Mouse (Mus musculus) hindlimb bud, embryonic 11.5 days (tissue): ENCODE measurements around the gene Adcy1.

Experiments
- DNase-seq: peaks from one replicate; pipeline ENCODE4 v3.0.0-alpha.2; 2012; ENCODE audit warnings: low read depth, low spot score; ENCODE audit errors: extremely low spot score

Adcy1 gene

DNA sequence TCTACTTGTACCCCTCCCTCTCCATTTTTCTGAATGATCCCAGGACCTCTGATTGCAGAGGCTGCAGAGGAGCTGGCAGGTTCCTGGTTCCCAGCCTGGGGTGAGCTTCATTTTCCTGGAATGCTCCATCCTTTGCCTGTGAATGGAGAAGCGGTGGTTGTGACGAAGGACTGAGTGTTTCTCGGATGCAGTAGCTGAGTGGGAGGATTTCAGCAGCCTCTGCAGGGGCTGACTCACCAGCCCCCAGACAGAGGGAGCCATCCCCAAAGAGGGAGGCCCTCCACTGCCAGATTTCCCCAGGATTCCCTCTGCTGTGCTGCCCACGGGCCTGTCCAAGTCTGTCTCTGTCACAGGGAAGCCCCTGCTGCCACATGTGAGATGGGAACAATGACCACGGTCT lies 71.0 kb downstream of the Adcy1 start:
- DNase-seq, result no peak

- DNase-seq, result no peak
These were observed 72.0 kb downstream of the Adcy1 start for GRCm38 (mm10) chr11:7135301-7135700.

DNA sequence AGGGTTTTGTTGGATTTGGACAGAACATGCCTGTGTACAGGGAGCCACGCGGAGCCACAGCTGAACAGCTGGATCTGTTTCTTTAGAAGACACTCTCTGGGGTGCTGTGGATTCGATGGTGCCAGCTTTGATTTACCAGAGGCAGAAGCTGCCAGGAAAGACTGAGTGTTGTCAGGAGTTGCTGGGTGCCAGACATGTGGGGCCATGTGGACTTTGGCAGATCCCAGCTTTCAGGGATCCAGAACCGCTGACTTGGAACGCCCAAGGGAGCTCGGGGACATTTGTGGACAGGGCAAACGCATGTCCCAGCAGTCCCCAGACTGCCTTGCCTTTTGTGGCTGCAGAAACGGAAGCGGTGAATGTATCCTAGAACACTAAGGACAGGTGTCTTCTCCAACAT lies 72.5 kb downstream of the Adcy1 start:
- DNase-seq, result no peak

DNA sequence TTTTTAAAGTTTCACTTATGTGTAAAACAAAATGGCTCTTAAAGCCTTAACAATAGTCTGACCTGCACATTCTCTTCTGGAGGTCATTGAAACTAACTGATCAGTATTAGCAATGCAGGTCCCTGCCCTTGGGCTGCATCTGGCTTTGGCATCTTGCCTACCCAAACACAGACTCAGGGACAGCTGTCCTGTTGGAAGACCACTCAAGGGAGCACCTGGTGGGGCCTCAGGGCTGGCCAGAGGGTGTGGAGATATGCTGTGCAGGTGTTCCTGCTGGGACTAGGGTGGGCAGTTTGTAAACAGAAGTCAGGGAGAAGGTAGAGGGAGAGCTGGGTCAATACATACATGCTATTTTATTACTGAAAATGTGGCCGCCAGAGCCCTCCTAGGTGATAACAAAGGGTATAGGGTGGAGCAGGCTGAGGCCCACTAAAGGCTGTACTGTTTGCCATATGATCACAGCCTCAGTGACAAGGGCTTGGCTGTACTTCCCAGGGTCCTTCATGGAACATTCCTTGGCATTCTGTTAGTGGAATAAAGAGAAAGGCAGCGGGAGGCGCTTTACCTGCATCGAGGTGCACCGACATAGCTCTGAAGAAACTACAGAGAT lies 73.1 kb downstream of the Adcy1 start:
- DNase-seq, result no peak

DNA sequence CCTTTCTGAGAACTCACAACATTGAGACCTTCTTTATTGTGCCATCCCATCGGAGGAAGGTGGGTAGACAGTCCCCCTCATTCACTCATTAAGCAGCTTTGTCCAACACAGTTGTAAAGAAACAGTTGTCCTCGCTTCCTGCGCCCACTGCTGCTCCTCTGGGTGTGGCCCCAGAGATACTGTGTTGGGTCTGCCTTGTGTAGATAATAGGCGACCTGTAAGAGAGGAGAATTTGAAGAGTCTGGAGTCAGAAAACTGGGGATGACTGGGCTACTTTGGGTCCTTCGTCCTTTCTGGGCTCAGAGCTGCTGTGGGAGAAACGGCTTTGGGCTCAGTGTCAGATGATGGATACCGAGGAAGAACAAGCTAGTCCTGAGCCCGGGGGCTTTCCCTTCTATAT lies 75.1 kb downstream of the Adcy1 start:
- DNase-seq, result no peak

DNA sequence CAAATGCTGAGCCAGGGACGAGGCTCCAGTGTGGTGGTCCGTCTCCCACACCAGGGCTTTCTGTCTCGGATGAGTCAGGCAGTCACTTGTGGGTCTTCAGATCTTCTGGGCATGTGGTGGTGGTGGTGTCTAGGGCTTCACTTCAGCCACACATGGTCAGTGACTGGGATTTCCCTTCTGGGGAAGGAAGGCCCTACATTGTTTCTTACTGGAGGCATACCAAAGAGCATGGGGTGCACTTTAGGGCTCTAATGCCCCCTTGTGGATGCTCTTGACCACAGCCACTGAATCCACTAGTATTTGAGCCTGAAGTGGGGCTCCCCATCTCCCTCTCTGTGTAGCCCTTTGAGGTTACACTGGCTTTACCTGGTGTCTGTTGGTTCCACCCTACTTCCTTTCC lies 77.2 kb downstream of the Adcy1 start:
- DNase-seq, result no peak

DNA sequence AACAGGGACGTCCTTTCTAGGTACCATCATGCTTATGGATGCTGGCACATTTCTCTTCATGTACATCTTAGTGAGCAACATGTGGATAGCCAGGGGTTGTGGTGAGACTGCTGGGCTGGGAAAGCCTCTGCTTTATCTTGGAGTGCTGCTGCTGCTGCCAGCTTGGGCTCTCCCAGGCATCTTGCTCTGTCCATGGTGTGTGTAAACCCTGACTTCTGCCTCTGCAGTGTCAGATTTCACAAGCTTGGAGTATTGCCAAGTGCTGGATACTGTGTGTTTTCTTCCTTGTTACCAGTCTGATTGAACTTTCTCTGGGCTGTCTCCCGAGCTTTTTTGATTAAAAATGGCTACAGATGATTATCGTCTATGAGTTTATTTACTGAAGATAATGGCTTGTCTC lies 79.4 kb downstream of the Adcy1 start:
- DNase-seq, result peak; percentile 26

GRCm38 (mm10) chr11:7144369-7144768 lies 81.1 kb downstream of the Adcy1 start:
- DNase-seq, result no peak

- DNase-seq, result no peak
These were observed 81.9 kb downstream of the Adcy1 start for GRCm38 (mm10) chr11:7145221-7145620.

DNA sequence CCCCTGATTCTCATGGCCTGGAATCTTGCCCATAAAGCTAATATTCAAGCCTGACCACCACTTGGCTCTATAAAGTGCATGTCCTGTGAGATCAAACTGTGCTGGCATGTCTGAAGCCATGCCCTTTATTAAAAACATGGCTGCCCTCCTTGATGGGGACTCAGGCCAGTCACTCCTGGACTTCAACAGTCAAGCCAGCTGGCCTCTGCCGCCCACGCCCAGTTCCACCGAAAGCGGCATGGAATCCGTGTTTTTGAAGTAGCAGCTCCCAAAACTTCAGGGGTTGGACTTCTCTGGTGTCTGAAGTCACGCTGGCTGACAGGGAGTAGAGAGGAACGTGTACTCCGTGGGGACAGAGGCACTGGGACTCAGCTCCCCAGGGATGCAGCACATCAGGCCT lies 84.2 kb downstream of the Adcy1 start:
- DNase-seq, result no peak

DNA sequence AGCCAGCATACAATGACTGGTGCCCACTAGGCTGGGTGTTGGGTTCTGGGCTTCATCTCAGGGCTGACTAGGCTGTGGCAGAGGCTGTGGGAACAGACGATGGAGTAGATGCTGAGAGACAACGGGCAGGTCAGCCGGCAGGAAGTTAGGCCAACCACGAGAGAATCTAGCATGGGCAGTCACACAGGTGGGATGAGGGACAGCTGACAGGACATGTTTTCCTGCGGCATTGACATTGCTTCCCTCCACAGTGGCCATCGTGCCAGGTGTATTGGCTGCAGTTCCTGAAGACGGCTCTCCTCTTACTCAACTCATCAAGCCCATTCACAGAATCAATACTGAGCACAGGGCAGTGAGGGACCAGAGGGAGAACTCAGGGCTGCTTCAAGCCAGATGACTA lies 84.7 kb downstream of the Adcy1 start:
- no peak for DNase-seq

DNA sequence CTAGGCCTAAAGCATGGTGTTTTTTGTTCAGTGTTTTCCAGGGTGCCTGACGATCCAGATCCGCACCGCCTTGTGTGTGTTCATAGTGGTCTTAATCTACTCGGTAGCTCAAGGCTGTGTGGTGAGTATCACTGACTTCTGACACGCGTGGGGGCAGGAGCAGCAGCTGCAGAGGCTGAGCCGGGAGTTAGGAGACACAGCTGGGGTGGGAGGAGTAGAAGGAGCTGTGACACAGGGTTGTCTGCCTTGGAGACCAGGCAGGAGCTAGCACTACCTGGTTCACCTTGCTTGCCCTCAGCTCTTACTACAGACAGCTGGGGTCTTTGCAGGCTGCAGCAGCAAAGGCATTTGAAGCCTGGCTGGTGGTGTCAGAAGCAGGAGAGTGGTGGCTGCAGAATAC lies 86.2 kb downstream of the Adcy1 start:
- DNase-seq, result no peak

DNA sequence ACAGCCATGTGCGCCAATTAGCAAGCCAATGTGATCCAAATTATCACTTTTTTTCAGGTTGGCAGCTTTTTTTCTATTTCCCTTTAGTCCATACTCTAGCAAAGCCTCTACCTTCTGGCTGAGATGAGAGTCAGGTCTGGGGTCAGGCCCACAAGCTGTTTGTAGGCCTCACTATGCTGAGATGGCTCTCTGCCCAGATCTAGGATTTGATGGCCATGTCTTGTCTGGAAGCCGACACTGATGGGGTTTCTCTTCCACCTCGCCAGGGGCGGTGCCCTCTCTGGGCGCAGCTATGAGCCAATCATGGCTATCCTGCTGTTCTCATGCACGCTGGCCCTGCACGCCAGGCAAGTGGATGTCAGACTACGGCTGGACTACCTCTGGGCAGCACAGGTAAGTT lies 87.2 kb downstream of the Adcy1 start:
- DNase-seq, result no peak

- DNase-seq, result no peak
These were observed 89.1 kb downstream of the Adcy1 start for GRCm38 (mm10) chr11:7152371-7152770.

DNA sequence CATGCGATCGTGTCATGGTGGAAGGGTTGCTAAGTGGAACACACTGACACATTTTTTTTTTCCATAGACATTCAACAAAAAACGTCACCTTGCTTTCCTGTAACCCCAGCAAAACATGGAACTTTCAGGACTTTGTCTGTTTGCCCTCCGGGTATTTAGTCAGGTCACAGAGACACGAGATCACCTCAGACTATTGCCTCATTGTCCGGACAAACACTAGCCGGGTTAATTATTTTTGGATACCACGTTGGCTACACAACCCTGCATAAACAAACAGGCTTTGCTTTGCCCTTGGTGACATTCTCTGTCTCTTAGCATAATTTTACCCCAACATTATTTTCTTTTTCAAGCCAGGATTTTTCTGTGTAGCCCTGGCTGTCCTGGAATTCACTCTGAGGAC lies 89.8 kb downstream of the Adcy1 start:
- no peak for DNase-seq

DNA sequence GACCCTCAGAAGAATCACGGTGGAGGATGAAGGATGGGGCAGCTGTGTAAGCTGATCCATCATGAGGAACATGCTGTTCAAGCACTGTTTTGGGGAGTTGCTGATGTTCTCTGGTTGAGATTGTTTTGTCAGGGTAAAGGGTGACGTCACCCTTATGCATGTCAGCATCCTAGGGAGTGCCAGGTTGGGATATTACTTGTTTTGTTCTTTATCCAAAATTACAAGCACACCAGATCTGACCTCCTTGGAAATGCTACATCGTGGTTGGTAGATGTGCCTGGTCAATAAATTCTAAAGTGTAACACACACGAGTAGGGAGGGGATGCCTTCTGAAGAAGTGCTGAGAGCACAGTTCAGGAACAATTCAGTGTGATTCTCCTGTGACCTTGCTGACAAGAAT lies 93.1 kb downstream of the Adcy1 start:
- DNase-seq, result no peak

DNA sequence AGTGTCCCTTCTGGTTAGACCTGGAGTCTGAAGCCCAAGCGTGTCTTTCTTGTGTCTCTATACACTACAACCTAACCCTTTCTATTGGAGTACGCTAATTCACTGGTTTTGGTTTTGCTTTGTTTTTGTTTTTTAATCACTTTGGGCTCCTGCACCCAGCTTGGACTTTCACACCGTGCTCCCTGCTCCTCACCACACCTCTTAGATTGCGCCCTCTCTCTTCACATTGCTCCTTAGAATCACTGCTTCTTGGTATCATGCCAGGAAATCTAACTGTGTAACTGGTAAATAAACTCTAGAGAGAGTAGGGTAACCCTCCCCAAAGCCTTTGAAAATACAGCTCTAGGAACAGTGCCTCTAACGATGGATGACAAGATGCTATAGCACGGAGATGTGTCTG lies 94.9 kb downstream of the Adcy1 start:
- no peak for DNase-seq

- DNase-seq, result no peak
These were observed 96.9 kb downstream of the Adcy1 start for GRCm38 (mm10) chr11:7160146-7160545.

DNA sequence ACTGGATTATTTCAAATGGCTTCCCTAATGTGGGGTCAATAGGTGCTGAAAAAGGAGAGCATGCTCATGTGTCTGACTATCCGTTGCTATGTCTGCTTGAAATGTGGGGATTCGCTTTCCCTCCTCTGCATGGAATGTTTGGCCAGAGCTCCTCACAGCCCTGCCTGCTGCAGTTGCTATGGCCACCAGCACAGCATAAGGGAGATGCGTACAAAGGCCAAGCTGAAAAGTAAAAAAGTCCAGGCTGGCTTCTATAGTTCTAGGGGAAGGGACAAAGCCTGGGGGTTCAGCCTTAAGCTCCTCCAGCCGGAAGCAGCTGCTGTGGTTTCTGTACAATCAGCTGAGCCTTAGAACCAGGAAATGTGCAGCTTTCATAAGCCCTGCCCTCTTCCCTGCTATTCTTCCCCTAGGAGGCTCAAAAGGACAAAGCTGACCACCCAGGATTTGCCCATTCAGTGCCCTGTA lies 97.4 kb downstream of the Adcy1 start:
- DNase-seq, result no peak

- DNase-seq, result peak; percentile 30
These were observed 98.3 kb downstream of the Adcy1 start for GRCm38 (mm10) chr11:7161502-7162174.

DNA sequence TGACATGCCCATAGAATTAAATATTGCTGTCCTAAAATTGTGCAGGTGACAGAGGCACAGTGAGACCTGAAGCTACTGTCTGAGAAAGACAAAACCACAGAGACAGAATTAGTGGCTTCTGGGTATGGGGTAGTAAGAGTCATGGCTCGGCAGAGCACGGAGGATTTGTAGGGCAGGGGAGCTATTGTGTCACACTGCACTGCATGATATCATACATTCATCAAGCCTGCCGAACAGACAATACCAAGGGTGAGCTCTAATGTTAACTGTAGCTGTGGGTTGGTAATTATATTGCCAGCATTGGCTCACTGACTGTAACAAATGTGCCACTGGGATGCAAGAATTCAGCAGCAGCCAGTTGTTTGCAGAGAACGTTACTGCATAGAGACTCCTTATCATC lies 101.1 kb downstream of the Adcy1 start:
- DNase-seq, result no peak

DNA sequence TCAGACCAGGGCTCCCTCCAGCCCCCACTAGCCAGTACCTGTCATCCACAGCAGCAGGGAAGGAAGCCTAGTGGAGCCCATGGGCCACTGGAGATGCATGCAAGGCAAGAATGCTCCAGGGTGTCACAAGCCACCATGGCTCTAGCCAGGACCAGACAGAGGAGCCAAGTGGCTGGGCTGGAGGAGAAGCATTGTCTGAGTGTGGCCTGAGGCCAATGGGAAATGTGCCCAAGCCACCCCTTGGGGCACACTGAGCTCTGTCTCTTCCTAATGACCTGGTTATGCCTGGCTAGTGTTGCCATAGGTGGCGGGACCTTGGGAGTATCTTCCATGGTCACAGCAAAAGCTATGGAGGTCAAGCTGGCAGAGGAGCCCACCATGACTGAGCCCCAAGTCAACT lies 106.4 kb downstream of the Adcy1 start:
- DNase-seq, result no peak

- no peak for DNase-seq
These were observed 110.4 kb downstream of the Adcy1 start for GRCm38 (mm10) chr11:7173664-7174063.
